Mouse (Mus musculus) megakaryocyte-erythroid progenitor cell, adult 5-6 weeks (primary cell): Measurements from ENCODE around the gene Dctn3. TPM values are rescaled to one million over a fixed set of nuclear protein-coding genes. Genes with fewer than 3 reads are reported as not detected.
"Not testable (repeated sequence)": the region's sequence is repeated elsewhere in the genome, so short reads cannot be mapped to it uniquely, and the experiment has no call there.

ENCODE experiments used
- ATAC-seq: replicated peaks from 2 replicates; pipeline ENCODE4 v1.8.0; 2016; ENCODE audit warnings: mild to moderate bottlenecking, inconsistent platforms; ENCODE audit not compliant: severe bottlenecking, poor library complexity, low FRiP score, low TSS enrichment
- total RNA-seq, 2 experiments: library from RNA; stranded (forward) in 1 of 2; stranded (reverse) in 1 of 2; fragments of 200-1000, 215-1000 nt in 1 of 2; fragments of >200 nt in 1 of 2; fragmentation: Nextera tagmentation in 1 of 2; gene quantifications; 2 replicates each; pipeline ENCODE4 v1.2.3; 2014 to 2017

Dctn3 gene
- total RNA-seq, 2 experiments from 2014 or later = 50.6 to 81.2 TPM

- no peak for ATAC-seq
Observed at GRCm38 (mm10) chr4:41705922-41706754, 16.8 kb downstream of the Dctn3 start.

DNA sequence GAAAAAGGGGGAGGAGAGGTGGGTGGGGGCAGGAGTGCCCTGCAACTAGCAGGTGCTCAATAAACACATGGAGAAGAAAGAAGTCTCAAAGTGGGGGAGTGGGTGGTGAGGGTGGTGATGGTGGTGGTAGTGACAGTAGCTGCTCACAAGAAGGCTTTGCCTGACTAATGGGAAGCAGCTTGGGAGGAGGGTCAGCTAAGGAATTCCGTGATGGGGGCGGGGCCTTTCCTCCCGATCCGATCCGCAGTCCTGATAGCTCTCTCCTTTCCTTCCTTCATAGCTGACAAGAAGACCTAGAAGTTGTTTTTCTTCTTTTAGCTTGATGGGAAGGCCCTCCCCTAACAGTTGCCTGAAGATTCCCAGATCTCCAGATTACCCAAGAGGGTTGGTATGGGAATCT, 18.3 kb downstream of the Dctn3 start:
- ATAC-seq = no peak

DNA sequence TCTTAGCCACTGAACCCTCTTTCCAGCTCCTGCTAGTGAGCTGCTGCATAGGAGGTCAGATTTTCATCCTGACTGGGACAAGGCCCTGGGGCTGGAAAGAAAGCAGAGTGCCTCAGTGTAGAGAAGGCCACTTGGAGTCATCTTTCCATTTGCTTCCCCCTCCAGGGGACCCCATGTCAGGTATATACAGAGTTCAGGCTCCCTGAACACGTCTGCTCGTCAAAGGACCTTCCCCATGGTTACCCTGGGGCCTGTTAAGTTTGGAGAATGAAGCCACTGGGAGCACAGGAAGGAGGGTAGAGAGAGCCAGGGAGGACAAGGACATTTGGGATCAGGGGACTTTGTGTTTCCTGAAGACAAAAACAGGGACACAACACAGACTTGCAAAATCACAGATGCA, 20.7 kb downstream of the Dctn3 start:
- not testable (repeated sequence) for ATAC-seq

DNA sequence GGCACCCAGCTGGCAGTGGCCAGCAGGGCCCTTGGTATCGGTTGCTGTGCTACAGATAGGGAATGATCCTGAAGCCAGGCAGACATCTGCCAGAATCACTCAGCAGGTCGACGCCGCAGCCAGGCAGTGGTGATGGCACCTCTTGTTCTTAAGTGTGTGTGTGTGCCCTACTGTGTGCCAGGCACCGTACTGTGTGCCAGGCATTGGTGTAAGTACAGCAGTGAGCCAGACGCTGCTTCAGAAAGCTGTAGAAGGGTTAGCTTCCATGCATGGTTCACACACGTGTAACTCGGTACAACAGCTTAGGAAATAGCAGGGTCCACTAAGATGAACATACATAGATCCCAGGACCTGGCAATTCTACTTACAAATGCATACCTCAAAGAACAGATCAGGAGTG, 22.7 kb downstream of the Dctn3 start:
- not testable (repeated sequence) for ATAC-seq

GRCm38 (mm10) chr4:41699783-41700182, 23.2 kb downstream of the Dctn3 start, which contains the start of gene Il11ra1:
Il11ra1 (plus strand) TSS chr4:41699989.
- ATAC-seq = not testable (repeated sequence)

DNA sequence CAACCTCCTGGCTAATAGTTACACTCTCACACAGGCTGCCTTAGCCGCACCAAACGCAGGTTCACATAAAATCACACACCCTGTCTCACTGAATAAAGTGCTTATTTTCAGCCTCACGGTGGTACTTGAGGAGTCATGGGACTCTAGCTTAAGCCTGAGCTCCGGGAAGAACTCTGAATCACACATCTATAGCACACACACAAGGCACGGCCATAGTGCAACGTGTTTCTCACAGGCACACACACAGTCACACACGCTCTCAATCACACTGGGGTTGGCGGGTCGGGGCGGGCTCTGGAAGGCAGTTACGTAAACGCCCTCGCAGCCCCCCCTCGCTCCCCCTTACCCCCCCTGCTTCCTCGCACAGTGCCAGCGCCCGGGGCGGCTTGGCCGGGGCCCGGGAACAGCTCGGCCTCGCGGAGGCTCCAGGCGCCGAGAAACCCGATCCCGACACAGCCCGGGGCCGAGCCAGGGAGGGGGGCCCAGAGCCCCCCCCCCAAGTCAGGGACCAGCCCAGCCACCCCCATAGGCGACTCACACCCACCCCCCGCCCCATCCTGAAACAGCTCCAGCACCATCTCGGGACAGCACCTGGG, 24.5 kb downstream of the Dctn3 start:
- ATAC-seq = not testable (repeated sequence)

- ATAC-seq = not testable (repeated sequence)
Observed at GRCm38 (mm10) chr4:41696930-41697841, 25.8 kb downstream of the Dctn3 start, which contains the start of gene Cntfr. Cntfr (minus strand) TSS chr4:41697089.

DNA sequence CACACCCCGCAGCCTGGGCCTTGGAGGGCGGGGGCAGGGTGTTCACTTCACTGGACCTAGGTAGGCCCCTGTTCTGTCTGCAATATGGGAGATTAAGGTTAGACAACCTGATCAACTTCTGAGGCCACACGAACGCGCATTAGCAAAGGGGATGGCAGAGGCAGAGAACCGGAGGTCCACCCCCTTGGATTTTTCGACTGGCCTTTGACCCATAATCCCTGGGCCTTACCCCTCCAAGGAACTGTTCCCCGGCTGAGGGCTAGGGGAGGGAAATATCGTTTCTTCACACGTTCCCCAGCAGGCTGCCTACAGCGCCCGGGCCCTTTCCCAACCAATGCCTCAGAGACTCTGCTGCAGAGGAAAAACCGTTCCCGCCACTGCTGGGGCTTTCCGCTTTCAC, 26.5 kb downstream of the Dctn3 start:
- ATAC-seq = not testable (repeated sequence)

GRCm38 (mm10) chr4:41695800-41696199, 27.2 kb downstream of the Dctn3 start:
- ATAC-seq = not testable (repeated sequence)

DNA sequence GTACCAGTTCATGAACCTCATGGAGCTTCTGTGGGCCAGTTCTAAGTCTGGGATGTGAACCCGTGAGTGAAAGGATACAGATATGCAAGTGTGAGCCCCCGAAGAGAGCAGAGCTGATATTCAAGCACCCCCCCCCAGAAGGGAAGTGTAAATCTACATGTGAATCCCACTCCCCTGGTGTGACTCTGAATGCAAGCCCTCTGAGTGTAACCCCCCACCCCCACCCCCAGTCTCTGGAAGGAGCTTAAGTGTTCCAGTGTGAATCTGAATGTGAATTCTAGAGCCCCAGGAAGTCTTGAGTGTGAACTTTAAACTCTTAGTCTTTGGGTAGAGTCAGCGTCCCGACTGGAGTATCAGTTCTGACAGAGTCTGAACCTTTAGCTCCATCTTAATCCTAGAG, 29.5 kb downstream of the Dctn3 start:
- not testable (repeated sequence) for ATAC-seq

- not testable (repeated sequence) for ATAC-seq
Observed at GRCm38 (mm10) chr4:41690014-41690413, 33.0 kb downstream of the Dctn3 start.

DNA sequence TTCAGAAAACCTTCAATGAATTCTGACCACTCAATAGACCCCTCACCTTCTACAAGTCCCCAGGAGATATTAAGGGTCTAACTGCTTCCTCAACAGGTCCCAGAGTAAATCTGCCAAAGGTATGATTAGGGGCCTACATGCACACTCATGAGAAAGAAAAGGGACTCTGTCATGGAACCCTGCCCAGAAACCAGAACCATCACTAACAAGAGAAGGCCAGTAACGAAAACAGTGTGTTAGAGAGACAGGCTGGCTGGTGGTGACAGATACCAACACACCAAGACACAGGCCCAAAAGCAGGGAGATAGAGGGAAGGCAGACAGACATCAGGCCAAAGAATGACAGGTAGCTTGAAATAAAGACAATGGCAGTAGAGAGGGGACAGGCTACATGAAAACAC, 34.4 kb downstream of the Dctn3 start:
- not testable (repeated sequence) for ATAC-seq

GRCm38 (mm10) chr4:41685882-41686492, 37.0 kb downstream of the Dctn3 start:
- not testable (repeated sequence) for ATAC-seq

- not testable (repeated sequence) for ATAC-seq
Observed at GRCm38 (mm10) chr4:41684931-41685453, 38.0 kb downstream of the Dctn3 start.

- ATAC-seq = not testable (repeated sequence)
Observed at GRCm38 (mm10) chr4:41684131-41684930, 38.6 kb downstream of the Dctn3 start.

- ATAC-seq = not testable (repeated sequence)
Observed at GRCm38 (mm10) chr4:41683303-41683702, 39.7 kb downstream of the Dctn3 start.

DNA sequence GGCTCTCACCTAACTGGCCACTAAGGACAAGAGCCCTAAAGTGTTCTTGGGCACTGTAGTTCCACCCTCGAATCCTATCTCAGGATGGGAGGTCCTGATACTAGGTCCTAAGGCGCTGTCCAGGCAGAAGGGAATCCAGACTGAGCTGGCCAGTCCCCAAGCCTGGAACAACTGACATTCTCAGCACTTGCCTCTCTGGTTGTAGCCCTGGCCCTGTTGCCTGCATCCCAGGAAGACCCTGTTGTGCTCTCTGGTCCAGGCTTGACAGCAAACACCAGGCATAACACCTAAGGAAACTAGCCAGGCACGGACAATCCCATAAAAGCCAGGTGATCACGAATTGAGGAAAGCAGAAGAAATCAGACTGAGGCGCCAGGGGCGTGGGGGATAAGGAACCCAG, 40.2 kb downstream of the Dctn3 start:
- no peak for ATAC-seq

- ATAC-seq = no peak
Observed at GRCm38 (mm10) chr4:41681947-41682346, 41.0 kb downstream of the Dctn3 start.
